Mouse (Mus musculus) stomach, embryonic 16.5 days (tissue): ENCODE data around the gene Mapk12. TPM values are rescaled to one million over a fixed set of nuclear protein-coding genes. Genes with fewer than 3 reads are reported as not detected.

Experiments used
- ATAC-seq: fragments of 200-750 bp; cut with Nextera tagmentation; 2 replicates; pipeline ENCODE4 v1.8.0; 2017; ENCODE audit warnings: moderate number of reproducible peaks, moderate TSS enrichment; ENCODE audit not compliant: insufficient read depth, low FRiP score
- H3K27ac ChIP-seq: fragments of 300-500 bp; sonication (generic); 2 replicates; pipeline ENCODE4 v1.5.1; 2014; ENCODE audit warnings: low read length
- H3K27me3 ChIP-seq: fragments of 300-500 bp; sonication (generic); 2 replicates; pipeline ENCODE4 v1.6.1; 2014; ENCODE audit warnings: low read length, control low read depth, mixed read lengths; ENCODE audit not compliant: control insufficient read depth, insufficient read depth
- H3K36me3 ChIP-seq: fragments of 300-500 bp; sonication (generic); 2 replicates; pipeline ENCODE4 v1.6.1; 2014; ENCODE audit warnings: low read length; ENCODE audit not compliant: control insufficient read depth, insufficient read depth
- H3K4me1 ChIP-seq: fragments of 300-500 bp; sonication (generic); 2 replicates; pipeline ENCODE4 v1.6.1; 2014; ENCODE audit warnings: low read length, control low read depth, mixed read lengths; ENCODE audit not compliant: control insufficient read depth, insufficient read depth
- H3K4me2 ChIP-seq: fragments of 300-500 bp; sonication (generic); 2 replicates; pipeline ENCODE4 v1.6.1; 2014; ENCODE audit warnings: low read depth, low read length, mixed read lengths
- H3K4me3 ChIP-seq: fragments of 300-500 bp; sonication (generic); replicated peaks from 2 replicates; pipeline ENCODE4 v1.5.1; 2014; ENCODE audit warnings: mild to moderate bottlenecking, low read length
- H3K9ac ChIP-seq: fragments of 300-500 bp; sonication (generic); 2 replicates; pipeline ENCODE4 v1.6.1; 2014; ENCODE audit warnings: low read length
- H3K9me3 ChIP-seq: fragments of 300-500 bp; sonication (generic); replicated peaks from 2 replicates; pipeline ENCODE4 v1.6.1; 2016; ENCODE audit warnings: low read length, control low read depth; ENCODE audit not compliant: control insufficient read depth
- WGBS: fragments of 180-500 bp; shearing (Covaris S2); extraction: QIAGEN DNeasy Blood & Tissue Kit; methylation state at CpG from one replicate; pipeline ENCODE4 v1.1.7; 2014; 5-methylcytosine and 5-hydroxymethylcytosine counted together
- polyA plus RNA-seq: library from polyadenylated mRNA; unstranded; fragments of >200 nt; fragmentation: Nextera tagmentation; extraction: Ambion mirVana; gene quantifications from 2 replicates; pipeline ENCODE4 v1.2.1, GENCODE M21; 2015

Mapk12 gene
- polyA plus RNA-seq, 1 experiment from 2014 or later: 6.0 TPM

GRCm38 (mm10) chr15:89173024-89173905 is 32.8 kb upstream of the Mapk12 start:
- no peaks in the 10 kb centered on the region for H3K27me3 ChIP-seq
- under 1% methylated on average over 65 of the region's 65 CpGs for WGBS
- H3K36me3 ChIP-seq: no peaks in the 10 kb centered on the region
- peak overlapping the region; percentile 82 for H3K9ac ChIP-seq
- peak overlapping the region; percentile 54 for H3K27ac ChIP-seq
- peak overlapping the region; percentile 99 for H3K4me2 ChIP-seq
- H3K4me3 ChIP-seq: peak overlapping the region; percentile 62
- H3K4me1 ChIP-seq: peaks cover 82% of the 10 kb centered on the region
- H3K9me3 ChIP-seq: no peaks in the 10 kb centered on the region
- ATAC-seq: no peak

GRCm38 (mm10) chr15:89172276-89172935 is 31.9 kb upstream of the Mapk12 start:
- Histone ChIP-seq H3K4me2 (peak overlapping the region; percentile 99), H3K27ac (peak overlapping the region; percentile 54), H3K9ac (peak overlapping the region; percentile 82), H3K9me3 (no peaks in the 10 kb centered on the region), H3K4me3 (peak overlapping the region; percentile 62), H3K4me1 (peaks cover 74% of the 10 kb centered on the region), H3K27me3 (no peaks in the 10 kb centered on the region), H3K36me3 (no peaks in the 10 kb centered on the region)
- ATAC-seq: no peak
- 46% methylated on average over 17 of the region's 17 CpGs for WGBS

DNA sequence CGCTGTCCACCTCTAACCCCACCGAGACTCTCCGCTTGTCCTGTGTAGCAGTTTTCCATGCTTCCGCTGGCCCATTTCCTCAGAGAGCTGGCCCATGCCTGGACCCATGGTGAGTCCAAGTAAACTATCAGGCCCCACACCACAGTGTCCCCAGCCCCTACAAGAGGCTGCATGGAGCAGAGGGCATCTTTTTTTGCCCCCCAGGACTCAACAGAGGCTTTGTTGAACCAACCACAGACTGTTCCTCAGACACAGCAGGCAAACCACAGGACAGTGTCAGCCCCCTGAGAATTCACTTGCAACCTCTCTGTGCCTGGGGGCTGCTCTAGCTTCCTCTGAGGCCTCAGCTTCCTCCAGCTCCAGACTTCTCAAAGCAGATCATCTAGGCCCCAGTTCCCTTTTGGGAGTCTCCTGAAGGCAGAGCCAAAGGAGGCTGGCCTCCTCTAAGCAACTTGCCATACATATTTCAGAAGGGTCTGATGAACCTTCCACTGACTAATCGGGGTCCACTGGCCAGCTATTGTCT is 31.1 kb upstream of the Mapk12 start:
- Histone ChIP-seq H3K4me3 (no peak overlapping the region), H3K27ac (no peak overlapping the region), H3K9ac (no peak overlapping the region), H3K27me3 (no peaks in the 10 kb centered on the region), H3K36me3 (peaks cover 6% of the 10 kb centered on the region), H3K4me2 (no peak overlapping the region), H3K4me1 (peaks cover 66% of the 10 kb centered on the region), H3K9me3 (no peaks in the 10 kb centered on the region)
- 86% methylated on average over 5 of the region's 5 CpGs for WGBS
- no peak for ATAC-seq

GRCm38 (mm10) chr15:89170102-89170501 is 29.6 kb upstream of the Mapk12 start:
- peaks cover 52% of the 10 kb centered on the region for H3K4me1 ChIP-seq
- peak overlapping the region; percentile 52; the same call in 1 of the 2 replicates for H3K9ac ChIP-seq
- peak overlapping the region; percentile 90 for H3K27ac ChIP-seq
- 30% methylated on average over 3 of the region's 3 CpGs for WGBS
- peak overlapping the region; percentile 34; the same call in 1 of the 2 replicates for H3K4me2 ChIP-seq
- no peak for ATAC-seq
- H3K36me3 ChIP-seq: peaks cover 20% of the 10 kb centered on the region
- H3K4me3 ChIP-seq: no peak overlapping the region
- H3K27me3 ChIP-seq: no peaks in the 10 kb centered on the region
- no peaks in the 10 kb centered on the region for H3K9me3 ChIP-seq

DNA sequence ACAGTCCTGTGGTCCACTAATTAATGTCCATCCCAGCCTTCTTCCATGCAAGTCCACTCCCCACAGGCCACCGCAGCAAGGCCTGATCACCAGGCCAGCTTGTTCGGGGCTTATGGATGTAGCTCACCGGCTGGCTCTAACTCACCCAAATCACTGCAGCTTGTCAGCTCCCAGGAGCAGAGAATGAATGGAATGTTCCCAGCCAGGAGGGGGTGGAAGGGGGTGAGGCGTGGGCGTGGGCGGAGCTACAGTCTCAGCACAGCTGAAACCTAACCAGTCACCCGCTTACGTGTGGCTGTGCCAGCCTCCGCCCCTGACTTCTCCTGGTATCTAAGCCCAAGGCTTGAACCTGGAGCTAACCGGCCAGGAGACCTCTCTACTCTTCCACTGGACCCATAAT is 28.9 kb upstream of the Mapk12 start:
- peaks cover 26% of the 10 kb centered on the region for H3K36me3 ChIP-seq

GRCm38 (mm10) chr15:89168922-89169321 is 28.4 kb upstream of the Mapk12 start:
- H3K4me1 ChIP-seq: peaks cover 40% of the 10 kb centered on the region
- no peak for ATAC-seq
- peak overlapping the region; percentile 52 for H3K9ac ChIP-seq
- H3K36me3 ChIP-seq: peaks cover 31% of the 10 kb centered on the region
- H3K4me2 ChIP-seq: peak overlapping the region; percentile 34
- WGBS: 39% methylated on average over 10 of the region's 10 CpGs
- H3K9me3 ChIP-seq: no peaks in the 10 kb centered on the region
- H3K27me3 ChIP-seq: no peaks in the 10 kb centered on the region
- peak overlapping the region; percentile 90 for H3K27ac ChIP-seq
- peak overlapping the region; percentile 16 for H3K4me3 ChIP-seq

More for the DNA sequence above, 28.9 kb upstream of the Mapk12 start:
- H3K4me1 ChIP-seq: peaks cover 45% of the 10 kb centered on the region
- H3K4me2 ChIP-seq: peak overlapping the region; percentile 34
- no peaks in the 10 kb centered on the region for H3K27me3 ChIP-seq
- peak overlapping the region; percentile 52 for H3K9ac ChIP-seq
- no peaks in the 10 kb centered on the region for H3K9me3 ChIP-seq
- peak overlapping the region; percentile 16 for H3K4me3 ChIP-seq
- WGBS: 6% methylated on average over 10 of the region's 10 CpGs
- peak; percentile 86 for ATAC-seq
- H3K27ac ChIP-seq: peak overlapping the region; percentile 90

DNA sequence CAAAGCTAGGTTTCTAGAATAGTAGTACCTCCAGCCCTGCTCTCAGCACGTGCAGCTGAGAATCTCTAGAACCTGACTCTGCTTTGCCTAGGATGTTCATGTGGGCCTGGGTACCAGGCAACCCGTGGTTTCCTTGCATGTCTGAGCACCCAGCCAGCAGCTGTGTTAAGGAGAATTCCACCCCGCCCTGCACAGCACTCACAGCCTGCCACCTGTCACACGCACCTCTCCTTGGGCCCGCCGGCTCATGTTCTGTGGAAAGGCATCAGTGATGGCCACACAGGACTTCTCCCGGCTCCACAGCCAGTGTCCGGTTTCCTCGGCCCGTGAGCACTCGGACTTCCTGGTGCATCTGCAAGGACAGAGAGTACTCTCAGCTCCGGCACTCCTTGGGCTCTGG is 25.0 kb upstream of the Mapk12 start:
- Histone ChIP-seq H3K9ac (no peak overlapping the region), H3K4me3 (no peak overlapping the region), H3K4me2 (no peak overlapping the region), H3K27me3 (no peaks in the 10 kb centered on the region), H3K4me1 (peaks cover 24% of the 10 kb centered on the region), H3K27ac (no peak overlapping the region), H3K9me3 (no peaks in the 10 kb centered on the region), H3K36me3 (peaks cover 55% of the 10 kb centered on the region)
- 86% methylated on average over 12 of the region's 12 CpGs for WGBS
- ATAC-seq: no peak

DNA sequence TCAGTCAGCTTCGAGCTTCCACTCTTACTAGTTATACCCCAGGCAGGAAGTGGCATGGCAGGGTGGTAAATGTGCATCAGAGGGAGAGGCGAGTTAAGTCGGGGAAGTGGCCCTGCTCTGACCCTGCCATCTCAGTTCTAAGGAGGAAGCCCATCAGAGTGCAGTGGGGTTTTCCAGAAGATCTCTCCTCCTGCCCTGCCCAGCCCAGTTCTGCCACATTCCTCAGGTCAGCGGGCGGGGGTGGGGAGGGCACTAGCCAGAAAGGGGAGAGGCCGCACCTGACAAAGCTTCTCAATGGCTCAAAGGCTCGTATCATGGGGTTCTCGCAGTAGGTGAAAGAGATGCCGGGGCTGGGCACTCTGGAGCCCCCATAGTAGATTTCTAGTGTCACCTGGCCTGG is 20.9 kb upstream of the Mapk12 start:
- no peaks in the 10 kb centered on the region for H3K9me3 ChIP-seq
- WGBS: 66% methylated on average over 9 of the region's 9 CpGs

DNA sequence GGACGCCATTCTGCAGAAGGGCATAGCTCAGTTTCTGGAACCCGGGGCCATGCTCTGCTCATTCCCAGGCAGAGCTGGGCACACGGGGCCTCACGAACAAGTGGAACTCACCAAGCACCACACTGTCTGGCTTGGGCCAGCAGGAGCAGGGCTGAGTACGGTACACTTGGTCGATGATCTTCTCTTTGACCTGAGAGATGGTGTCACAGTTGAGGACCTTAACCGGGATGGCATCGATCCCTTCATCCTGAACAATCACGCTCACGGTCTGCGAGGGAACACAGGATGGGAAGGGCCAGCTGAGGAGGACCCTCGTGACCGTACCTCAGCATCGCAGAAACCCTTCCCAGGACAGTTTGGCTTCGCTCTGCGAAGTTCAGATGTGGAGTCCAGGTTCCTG is 18.0 kb upstream of the Mapk12 start:
- 92% methylated on average over 16 of the region's 16 CpGs for WGBS

More for the DNA sequence above, 20.9 kb upstream of the Mapk12 start:
- ATAC-seq: peak; percentile 52
- Histone ChIP-seq H3K9ac (no peak overlapping the region), H3K4me2 (no peak overlapping the region), H3K4me3 (no peak overlapping the region), H3K27me3 (no peaks in the 10 kb centered on the region), H3K4me1 (0 out of 2 replicates have a peak, but pooled peaks cover 5% of the 10 kb centered on the region), H3K27ac (peak overlapping the region; percentile 43; the same call in 1 of the 2 replicates), H3K36me3 (peaks cover 75% of the 10 kb centered on the region)

More for the DNA sequence above, 18.0 kb upstream of the Mapk12 start:
- no peak for ATAC-seq
- H3K27me3 ChIP-seq: no peaks in the 10 kb centered on the region
- no peaks in the 10 kb centered on the region for H3K9me3 ChIP-seq
- no peak overlapping the region for H3K9ac ChIP-seq
- H3K4me1 ChIP-seq: 0 out of 2 replicates have a peak, but pooled peaks cover 5% of the 10 kb centered on the region
- no peak overlapping the region for H3K27ac ChIP-seq
- no peak overlapping the region for H3K4me2 ChIP-seq
- H3K36me3 ChIP-seq: peaks cover 67% of the 10 kb centered on the region
- no peak overlapping the region for H3K4me3 ChIP-seq
